Mouse (Mus musculus) megakaryocyte, embryonic 14.5 days (primary cell): ENCODE data around the gene Adamts9.

Experiments used
- FLI1 ChIP-seq: IDR thresholded peaks from 2 replicates; pipeline ENCODE4 v1.6.1; 2012; ENCODE audit warnings: low read length, inconsistent platforms, mixed read lengths
- GATA1 ChIP-seq: IDR thresholded peaks from 3 replicates; pipeline ENCODE4 v1.6.1; 2012; ENCODE audit warnings: mixed read lengths, low read length, inconsistent platforms, borderline replicate concordance

DNA sequence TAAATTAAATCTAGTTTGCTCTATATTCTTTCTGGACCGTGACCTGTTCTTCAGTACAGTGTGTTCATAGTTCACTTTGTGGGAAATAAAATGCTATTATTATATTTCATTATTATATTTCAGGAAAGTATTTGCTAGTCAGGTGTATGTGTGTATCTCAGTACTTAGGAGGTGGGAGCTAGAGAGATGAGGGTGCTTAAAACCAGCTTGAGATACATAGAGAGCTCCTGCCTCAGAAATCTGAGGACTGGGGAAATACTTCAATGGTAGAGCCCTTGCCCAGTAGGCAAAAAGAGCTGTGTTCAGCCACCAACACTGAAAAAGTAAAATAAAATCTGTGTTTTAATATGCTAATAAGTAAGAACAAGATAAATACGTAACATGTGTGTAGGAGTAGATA lies 68.0 kb downstream of the Adamts9 start:
- TF ChIP-seq GATA1 (no peak), FLI1 (no peak)
